Mouse (Mus musculus) CH12.LX (cell line): Measurements from ENCODE around the gene Hlf. TPM values are rescaled to one million over a fixed set of nuclear protein-coding genes. Genes with fewer than 3 reads are reported as not detected.
A peak's percentile ranks its signal among the peaks of the same experiment; 100 is the strongest.

Experiments
- DNase-seq: peaks from one replicate; pipeline ENCODE4 v3.0.0-alpha.2; 2013; ENCODE audit errors: extremely low read depth
- H3K27ac ChIP-seq: 2 replicates; pipeline ENCODE4 v1.5.1; 2012; ENCODE audit warnings: low read depth, mild to moderate bottlenecking, control low read depth, moderate library complexity; ENCODE audit not compliant: insufficient read depth
- H3K27me3 ChIP-seq: replicated peaks from 2 replicates; pipeline ENCODE3; 2012; ENCODE audit warnings: inconsistent platforms
- H3K36me3 ChIP-seq, 2 experiments: replicated peaks in 1 of 2; 2 replicates each; pipeline versions ENCODE3 to v1.6.1; 2012; ENCODE audit warnings: inconsistent platforms in 1 of 2, low read length in 1 of 2, mild to moderate bottlenecking in 1 of 2, mixed read lengths in 1 of 2, moderate library complexity in 1 of 2; ENCODE audit not compliant: control insufficient read depth in 1 of 2, insufficient read depth in 1 of 2
- H3K4me1 ChIP-seq, 2 experiments: 2 replicates each; pipeline ENCODE4 v1.6.1; 2012; ENCODE audit warnings: inconsistent platforms in 1 of 2, moderate library complexity in 1 of 2; ENCODE audit not compliant: insufficient read depth in 2 of 2, control insufficient read depth in 1 of 2
- H3K4me2 ChIP-seq: 2 replicates; pipeline ENCODE4 v1.6.1; 2012; ENCODE audit warnings: low read depth, mild to moderate bottlenecking, control low read depth; ENCODE audit not compliant: poor library complexity, insufficient read depth, severe bottlenecking
- H3K4me3 ChIP-seq, 3 experiments: fragments of 150-350 bp in 1 of 3; sonication (generic) in 1 of 3; replicated peaks in 1 of 3; 2 replicates each; pipeline versions ENCODE3 to v1.5.1; 2011 to 2012; ENCODE audit warnings: low read depth in 2 of 3, low read length in 2 of 3, mild to moderate bottlenecking in 2 of 3, moderate library complexity in 2 of 3, control low read depth in 1 of 3, improper control_type of control experiment in 1 of 3, inconsistent platforms in 1 of 3, mixed read lengths in 1 of 3; ENCODE audit not compliant: poor library complexity in 1 of 3
- H3K79me2 ChIP-seq: replicated peaks from 2 replicates; pipeline ENCODE4 v1.6.1; 2012; ENCODE audit warnings: mild to moderate bottlenecking, moderate library complexity; ENCODE audit not compliant: control insufficient read depth, poor library complexity, insufficient read depth, severe bottlenecking; ENCODE audit errors: extremely low read depth
- H3K9ac ChIP-seq: 2 replicates; pipeline ENCODE4 v1.6.1; 2012; ENCODE audit warnings: low read depth, mild to moderate bottlenecking, control low read depth, moderate library complexity; ENCODE audit not compliant: insufficient read depth
- H3K9me3 ChIP-seq: replicated peaks from 2 replicates; pipeline ENCODE3; 2012; ENCODE audit warnings: low read length, inconsistent platforms, mixed read lengths
- BHLHE40 ChIP-seq: IDR thresholded peaks from 2 replicates; pipeline ENCODE4 v1.6.1; 2011; ENCODE audit warnings: mild to moderate bottlenecking, low read depth, low read length, improper control_type of control experiment
- CHD1 ChIP-seq: IDR thresholded peaks from 2 replicates; pipeline ENCODE4 v1.6.1; 2012; ENCODE audit warnings: low read depth, low read length, improper control_type of control experiment, inconsistent platforms
- CTCF ChIP-seq, 2 experiments: IDR thresholded peaks in 1 of 2; conservative IDR thresholded peaks in 1 of 2; 2 replicates each; pipeline ENCODE4 v1.5.1; 2011 to 2012; ENCODE audit warnings: low read depth in 2 of 2, low read length in 2 of 2, improper control_type of control experiment in 1 of 2, inconsistent platforms in 1 of 2, mild to moderate bottlenecking in 1 of 2, moderate library complexity in 1 of 2
- E2F4 ChIP-seq: IDR thresholded peaks from 2 replicates; pipeline ENCODE4 v1.6.1; 2011; ENCODE audit warnings: low read depth, low read length, improper control_type of control experiment; ENCODE audit not compliant: insufficient replicate concordance
- ELF1 ChIP-seq: IDR thresholded peaks from 2 replicates; pipeline ENCODE4 v1.6.1; 2014; ENCODE audit warnings: low read depth, mild to moderate bottlenecking, inconsistent platforms, low read length, improper control_type of control experiment
- ETS1 ChIP-seq: conservative IDR thresholded peaks from 2 replicates; pipeline ENCODE4 v1.6.1; 2012; ENCODE audit warnings: low read depth, mild to moderate bottlenecking, inconsistent platforms, low read length, improper control_type of control experiment, moderate library complexity
- JUN ChIP-seq: IDR thresholded peaks from 2 replicates; pipeline ENCODE4 v1.6.1; 2011; ENCODE audit warnings: low read depth, mild to moderate bottlenecking, low read length, improper control_type of control experiment, moderate library complexity; ENCODE audit not compliant: insufficient read depth
- KAT2A ChIP-seq: IDR thresholded peaks from 2 replicates; pipeline ENCODE4 v1.6.1; 2012; ENCODE audit warnings: low read length, improper control_type of control experiment, inconsistent platforms; ENCODE audit not compliant: insufficient replicate concordance
- MAFK ChIP-seq: IDR thresholded peaks from 2 replicates; pipeline ENCODE4 v1.6.1; 2011; ENCODE audit warnings: low read length, improper control_type of control experiment; ENCODE audit not compliant: insufficient replicate concordance
- MAX ChIP-seq: IDR thresholded peaks from 2 replicates; pipeline ENCODE4 v1.6.1; 2011; ENCODE audit warnings: low read length, improper control_type of control experiment
- PAX5 ChIP-seq: IDR thresholded peaks from 2 replicates; pipeline ENCODE4 v1.6.1; 2012; ENCODE audit warnings: low read length, inconsistent platforms, mixed read lengths
- POLR2AphosphoS2 ChIP-seq: IDR thresholded peaks from 2 replicates; pipeline ENCODE4 v1.6.1; 2011; ENCODE audit warnings: low read depth, low read length, improper control_type of control experiment
- RAD21 ChIP-seq: IDR thresholded peaks from 2 replicates; pipeline ENCODE4 v1.6.1; 2011; ENCODE audit warnings: low read depth, mild to moderate bottlenecking, low read length, improper control_type of control experiment, moderate library complexity
- RCOR1 ChIP-seq: conservative IDR thresholded peaks from 2 replicates; pipeline ENCODE4 v1.6.1; 2012; ENCODE audit warnings: low read depth, mild to moderate bottlenecking, inconsistent platforms, low read length, improper control_type of control experiment
- SIN3A ChIP-seq: IDR thresholded peaks from 2 replicates; pipeline ENCODE4 v1.6.1; 2012; ENCODE audit warnings: low read length, improper control_type of control experiment, inconsistent platforms
- SMC3 ChIP-seq: IDR thresholded peaks from 2 replicates; pipeline ENCODE4 v1.6.1; 2011; ENCODE audit warnings: low read depth, low read length, improper control_type of control experiment
- TCF12 ChIP-seq: IDR thresholded peaks from 2 replicates; pipeline ENCODE4 v1.6.1; 2014; ENCODE audit warnings: low read depth, mild to moderate bottlenecking, inconsistent platforms, low read length, improper control_type of control experiment
- USF1 ChIP-seq: IDR thresholded peaks from 2 replicates; pipeline ENCODE4 v1.6.1; 2014; ENCODE audit warnings: low read depth, mild to moderate bottlenecking, inconsistent platforms, low read length, improper control_type of control experiment
- ZC3H11A ChIP-seq: IDR thresholded peaks from 2 replicates; pipeline ENCODE4 v1.6.1; 2012; ENCODE audit warnings: low read depth, mild to moderate bottlenecking, inconsistent platforms, low read length, improper control_type of control experiment
- ZKSCAN1 ChIP-seq: IDR thresholded peaks from 2 replicates; pipeline ENCODE4 v1.6.1; 2012; ENCODE audit warnings: low read depth, inconsistent platforms, low read length, improper control_type of control experiment, borderline replicate concordance
- ZMIZ1 ChIP-seq: IDR thresholded peaks from 2 replicates; pipeline ENCODE4 v1.6.1; 2012; ENCODE audit warnings: low read depth, mild to moderate bottlenecking, inconsistent platforms, low read length, improper control_type of control experiment
- dilution Hi-C: fragments of 300-500 bp; cut with MboI; formaldehyde crosslinking; loops from 2 replicates; pipeline ENCODE4 v1.14.3; 2020; ENCODE audit warnings: low sequenced_read_pairs; ENCODE audit not compliant: extremely low pct_unique_long_range_greater_than_20kb, extremely low pct_ligation_motif_present
- in situ Hi-C: fragments of 300-500 bp; cut with MboI; formaldehyde crosslinking; loops from 3 replicates; pipeline ENCODE4 v1.14.3; 2019; ENCODE audit warnings: low sequenced_read_pairs, low pct_ligation_motif_present, low pct_unique_long_range_greater_than_20kb, mixed read lengths
- polyA plus RNA-seq: library from polyadenylated mRNA; unstranded; fragments of >175 nt; gene quantifications from 2 replicates; pipeline ENCODE4 v1.2.1, GENCODE M21; 2012; ENCODE audit warnings: low read depth; ENCODE audit not compliant: insufficient read length
- total RNA-seq, 2 experiments: library from RNA; depleted of rRNA; stranded (reverse); fragments of 300-350 nt in 1 of 2; fragments of >200 nt in 1 of 2; gene quantifications; 2 replicates each; pipeline ENCODE4 v1.2.3; 2012 to 2014

The Hlf gene
- total and polyA plus RNA-seq, 3 experiments = 0.08 to 0.36 TPM; not detected in 1

DNA sequence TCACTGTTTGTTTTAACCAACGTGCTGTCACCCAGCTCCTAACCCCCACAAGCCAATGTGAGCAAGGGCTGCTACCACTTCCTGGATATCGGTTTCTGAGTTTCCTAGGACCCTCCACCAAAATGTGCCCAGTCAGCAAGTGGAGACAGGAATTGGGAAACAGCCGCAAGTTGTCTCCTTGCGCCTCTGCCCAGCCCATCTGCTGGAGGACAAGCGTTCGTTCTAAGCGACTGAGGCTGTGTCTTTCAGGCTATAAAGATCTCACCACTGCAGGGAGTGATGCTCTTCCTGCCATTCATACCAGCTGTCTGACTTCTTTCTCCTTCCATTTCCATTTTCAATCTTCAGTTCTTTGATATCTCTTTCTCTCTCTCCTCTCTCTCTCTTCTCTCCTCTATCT is 69.8 kb downstream of the Hlf start:
- DNase-seq = no peak
- H3K4me1 ChIP-seq = no peaks in the 10 kb centered on the region
- TF ChIP-seq MAX = no peak
- TF ChIP-seq MAFK = peak; percentile 24; the same call in 1 of the 2 replicates
- no peak overlapping the region for H3K27ac ChIP-seq
- H3K9ac ChIP-seq = no peak overlapping the region
- H3K9me3 ChIP-seq = no peaks in the 10 kb centered on the region
- in situ Hi-C loops (no loop called here), dilution Hi-C loops (no loop called here)
- no peaks in the 10 kb centered on the region for H3K27me3 ChIP-seq
- H3K4me2 ChIP-seq = no peak overlapping the region
- H3K4me3 ChIP-seq = no peak overlapping the region
- no peaks in the 10 kb centered on the region for H3K36me3 ChIP-seq
- H3K79me2 ChIP-seq = no peaks in the 10 kb centered on the region

DNA sequence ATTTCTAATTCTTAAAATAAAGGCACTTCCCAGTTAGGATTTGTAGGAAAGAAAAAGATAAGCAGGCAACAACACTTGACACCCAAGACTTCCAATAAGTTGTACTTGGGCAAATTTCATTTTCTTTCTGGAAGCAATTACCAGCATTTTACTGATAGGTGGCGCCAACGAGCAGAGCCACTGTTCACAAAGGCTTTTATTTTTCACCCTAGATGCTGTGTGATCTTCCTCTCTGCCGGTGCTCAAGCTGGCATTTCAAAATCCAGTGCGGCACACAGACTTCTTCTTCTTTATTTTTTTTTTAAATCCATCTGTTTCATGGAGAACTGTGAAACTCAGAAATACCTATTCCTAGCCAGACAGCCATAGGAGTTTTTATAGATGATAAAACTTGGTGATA is 73.2 kb downstream of the Hlf start:
- Histone ChIP-seq H3K9ac (no peak overlapping the region), H3K4me3 (no peak overlapping the region), H3K79me2 (no peaks in the 10 kb centered on the region), H3K4me2 (no peak overlapping the region), H3K27ac (no peak overlapping the region), H3K27me3 (no peaks in the 10 kb centered on the region), H3K9me3 (no peaks in the 10 kb centered on the region), H3K36me3 (no peaks in the 10 kb centered on the region), H3K4me1 (no peaks in the 10 kb centered on the region)
- in situ Hi-C loops = no loop called here
- dilution Hi-C loops = no loop called here
- peak; percentile 69 for DNase-seq
- no peak for TF ChIP-seq SIN3A
- no peak for TF ChIP-seq BHLHE40
- TF ChIP-seq TCF12 = no peak
- peak; percentile 86 for TF ChIP-seq RAD21
- TF ChIP-seq ZKSCAN1 = no peak
- TF ChIP-seq USF1 = no peak
- no peak for TF ChIP-seq ELF1
- TF ChIP-seq KAT2A = no peak
- no peak for TF ChIP-seq PAX5
- TF ChIP-seq RCOR1 = no peak
- peak; percentile 87 to 90 for TF ChIP-seq CTCF (conservative IDR thresholded peaks at IDR 0.05 in 1 of 2, IDR thresholded peaks at IDR 0.05 in 1 of 2; ENCODE audit: low read depth in 2 of 2, low read length in 2 of 2)
- no peak for TF ChIP-seq ETS1
- TF ChIP-seq ZMIZ1 = no peak
- no peak for TF ChIP-seq JUN
- no peak for TF ChIP-seq POLR2AphosphoS2
- no peak for TF ChIP-seq E2F4
- TF ChIP-seq CHD1 = no peak
- peak; percentile 67 for TF ChIP-seq ZC3H11A
- peak; percentile 92 for TF ChIP-seq SMC3
